Mouse (Mus musculus) lung, postnatal 0 days (tissue): ENCODE measurements around the gene Jph3. TPM values are rescaled to one million over a fixed set of nuclear protein-coding genes. Genes with fewer than 3 reads are reported as not detected.

Experiments used
- ATAC-seq: fragments of 200-750 bp; cut with Nextera tagmentation; 2 replicates; pipeline ENCODE4 v1.8.0; 2017; ENCODE audit warnings: moderate library complexity
- DNase-seq: peaks from one replicate; pipeline ENCODE4 v3.0.0-alpha.2; 2016; ENCODE audit warnings: low spot score
- H3K27ac ChIP-seq: fragments of 300-500 bp; sonication (generic); 2 replicates; pipeline ENCODE4 v1.5.1; 2014; ENCODE audit warnings: antibody characterized with exemption, mild to moderate bottlenecking, low read length, mixed read lengths
- H3K27me3 ChIP-seq: fragments of 300-500 bp; sonication (generic); replicated peaks from 2 replicates; pipeline ENCODE4 v1.6.1; 2014; ENCODE audit warnings: low read length, mixed read lengths; ENCODE audit not compliant: insufficient read depth
- H3K36me3 ChIP-seq: fragments of 300-500 bp; sonication (generic); 2 replicates; pipeline ENCODE4 v1.6.1; 2014; ENCODE audit warnings: low read length, mixed read lengths; ENCODE audit not compliant: insufficient read depth
- H3K4me1 ChIP-seq: fragments of 300-500 bp; sonication (generic); 2 replicates; pipeline ENCODE4 v1.6.1; 2014; ENCODE audit warnings: antibody characterized with exemption, low read depth, low read length, mixed read lengths; ENCODE audit not compliant: insufficient read depth
- H3K4me2 ChIP-seq: fragments of 300-500 bp; sonication (generic); replicated peaks from 2 replicates; pipeline ENCODE4 v1.6.1; 2014; ENCODE audit warnings: low read depth, mild to moderate bottlenecking, low read length, moderate library complexity, mixed read lengths
- H3K4me3 ChIP-seq: fragments of 300-500 bp; sonication (generic); 2 replicates; pipeline ENCODE4 v1.5.1; 2014; ENCODE audit warnings: low read depth, low read length
- H3K9ac ChIP-seq: fragments of 300-500 bp; sonication (generic); replicated peaks from 2 replicates; pipeline ENCODE4 v1.6.1; 2014; ENCODE audit warnings: low read depth, mild to moderate bottlenecking
- H3K9me3 ChIP-seq: fragments of 300-500 bp; sonication (generic); 2 replicates; pipeline ENCODE4 v1.6.1; 2016; ENCODE audit warnings: low read length, mixed read lengths
- CTCF ChIP-seq: IDR thresholded peaks from 2 replicates; pipeline ENCODE4 v1.5.1; 2016; ENCODE audit warnings: antibody characterized with exemption, mild to moderate bottlenecking
- EP300 ChIP-seq: IDR thresholded peaks from 2 replicates; pipeline ENCODE4 v1.6.1; 2016; ENCODE audit warnings: antibody characterized with exemption, mild to moderate bottlenecking, control low read depth
- WGBS: fragments of 180-500 bp; shearing (Covaris S2); extraction: QIAGEN DNeasy Blood & Tissue Kit; methylation state at CpG from one replicate; pipeline ENCODE4 v1.1.7; 2014; 5-methylcytosine and 5-hydroxymethylcytosine counted together
- polyA plus RNA-seq: library from polyadenylated mRNA; unstranded; fragments of >200 nt; fragmentation: Nextera tagmentation; extraction: Ambion mirVana; gene quantifications from 2 replicates; pipeline ENCODE4 v1.2.1, GENCODE M21; 2015

Jph3 gene
- polyA plus RNA-seq, 1 experiment from 2014 or later = 0.08 TPM

- ATAC-seq (no peak), DNase-seq (no peak)
- 60% methylated on average over 7 of the region's 7 CpGs for whole genome bisulfite sequencing
- Histone ChIP-seq H3K4me1 (no peaks in the 10 kb centered on the region), H3K36me3 (no peaks in the 10 kb centered on the region), H3K4me3 (no peak overlapping the region), H3K4me2 (no peak overlapping the region), H3K9me3 (no peaks in the 10 kb centered on the region), H3K27me3 (no peaks in the 10 kb centered on the region), H3K9ac (no peak overlapping the region), H3K27ac (no peak overlapping the region)
- TF ChIP-seq CTCF (no peak), EP300 (no peak)
These were observed 36.2 kb downstream of the Jph3 start for GRCm38 (mm10) chr8:121765594-121766138.

GRCm38 (mm10) chr8:121769095-121769494, 39.7 kb downstream of the Jph3 start:
- no peak overlapping the region for H3K4me2 ChIP-seq
- H3K27ac ChIP-seq = no peak overlapping the region
- H3K36me3 ChIP-seq = no peaks in the 10 kb centered on the region
- DNase-seq (no peak), ATAC-seq (no peak)
- H3K9me3 ChIP-seq = no peaks in the 10 kb centered on the region
- H3K9ac ChIP-seq = no peak overlapping the region
- no peak for TF ChIP-seq EP300
- no peak for TF ChIP-seq CTCF
- no peaks in the 10 kb centered on the region for H3K27me3 ChIP-seq
- no peak overlapping the region for H3K4me3 ChIP-seq
- no peaks in the 10 kb centered on the region for H3K4me1 ChIP-seq
- 24% methylated on average over 3 of the region's 3 CpGs for WGBS

GRCm38 (mm10) chr8:121769621-121770020, 40.2 kb downstream of the Jph3 start:
- H3K36me3 ChIP-seq = no peaks in the 10 kb centered on the region
- 72% methylated on average over 2 of the region's 2 CpGs for WGBS
- DNase-seq = no peak
- H3K4me2 ChIP-seq = no peak overlapping the region
- TF ChIP-seq EP300 = no peak
- no peak for TF ChIP-seq CTCF
- ATAC-seq = no peak
- no peak overlapping the region for H3K9ac ChIP-seq
- no peaks in the 10 kb centered on the region for H3K27me3 ChIP-seq
- no peak overlapping the region for H3K27ac ChIP-seq
- H3K9me3 ChIP-seq = no peaks in the 10 kb centered on the region
- no peaks in the 10 kb centered on the region for H3K4me1 ChIP-seq
- H3K4me3 ChIP-seq = no peak overlapping the region

- Histone ChIP-seq H3K4me3 (no peak overlapping the region), H3K27me3 (no peaks in the 10 kb centered on the region), H3K36me3 (no peaks in the 10 kb centered on the region), H3K4me1 (no peaks in the 10 kb centered on the region), H3K9me3 (no peaks in the 10 kb centered on the region), H3K27ac (no peak overlapping the region), H3K4me2 (no peak overlapping the region), H3K9ac (no peak overlapping the region)
- no peak for TF ChIP-seq CTCF
- TF ChIP-seq EP300 = no peak
- ATAC-seq (no peak), DNase-seq (no peak)
- 31% methylated on average over 18 of the region's 19 CpGs for WGBS
These were observed 41.7 kb downstream of the Jph3 start for GRCm38 (mm10) chr8:121770845-121771752.

- H3K9ac ChIP-seq = no peak overlapping the region
- no peaks in the 10 kb centered on the region for H3K36me3 ChIP-seq
- 86% methylated on average over 12 of the region's 12 CpGs for WGBS
- H3K4me2 ChIP-seq = no peak overlapping the region
- H3K27ac ChIP-seq = no peak overlapping the region
- ATAC-seq (no peak), DNase-seq (no peak)
- TF ChIP-seq EP300 (no peak), CTCF (no peak)
- no peak overlapping the region for H3K4me3 ChIP-seq
- no peaks in the 10 kb centered on the region for H3K9me3 ChIP-seq
- no peaks in the 10 kb centered on the region for H3K27me3 ChIP-seq
- H3K4me1 ChIP-seq = no peaks in the 10 kb centered on the region
These were observed 44.5 kb downstream of the Jph3 start for GRCm38 (mm10) chr8:121773876-121774275.

- TF ChIP-seq CTCF = no peak
- no peak for TF ChIP-seq EP300
- H3K9ac ChIP-seq = no peak overlapping the region
- ATAC-seq (no peak), DNase-seq (no peak)
- no peak overlapping the region for H3K27ac ChIP-seq
- no peaks in the 10 kb centered on the region for H3K36me3 ChIP-seq
- no peaks in the 10 kb centered on the region for H3K27me3 ChIP-seq
- H3K4me1 ChIP-seq = no peaks in the 10 kb centered on the region
- no peak overlapping the region for H3K4me2 ChIP-seq
- WGBS = 35% methylated on average over 5 of the region's 5 CpGs
- H3K9me3 ChIP-seq = no peaks in the 10 kb centered on the region
- H3K4me3 ChIP-seq = no peak overlapping the region
These were observed 53.1 kb downstream of the Jph3 start for GRCm38 (mm10) chr8:121782493-121782892.
